Mouse (Mus musculus) forebrain, embryonic 12.5 days (tissue): ENCODE results near the gene Slc34a2. TPM values are rescaled to one million over a fixed set of nuclear protein-coding genes. Genes with fewer than 3 reads are reported as not detected.

Source experiments
- ATAC-seq: fragments of 200-750 bp; cut with Nextera tagmentation; 2 replicates; pipeline ENCODE4 v1.8.0; 2017; ENCODE audit warnings: moderate TSS enrichment; ENCODE audit not compliant: low FRiP score
- H3K27ac ChIP-seq: fragments of 300-500 bp; sonication (generic); 2 replicates; pipeline ENCODE4 v1.5.1; 2016; ENCODE audit warnings: mild to moderate bottlenecking
- H3K27me3 ChIP-seq: fragments of 300-500 bp; sonication (generic); 2 replicates; pipeline ENCODE4 v1.6.1; 2016; ENCODE audit warnings: mild to moderate bottlenecking
- H3K36me3 ChIP-seq: fragments of 300-500 bp; sonication (generic); replicated peaks from 2 replicates; pipeline ENCODE4 v1.6.1; 2016; ENCODE audit warnings: mild to moderate bottlenecking
- H3K4me1 ChIP-seq: fragments of 300-500 bp; sonication (generic); 2 replicates; pipeline ENCODE4 v1.6.1; 2016
- H3K4me2 ChIP-seq: fragments of 300-500 bp; sonication (generic); 2 replicates; pipeline ENCODE4 v1.6.1; 2016; ENCODE audit warnings: mild to moderate bottlenecking, moderate library complexity
- H3K4me3 ChIP-seq: fragments of 300-500 bp; sonication (generic); replicated peaks from 2 replicates; pipeline ENCODE4 v1.5.1; 2016; ENCODE audit warnings: mild to moderate bottlenecking
- H3K9ac ChIP-seq: fragments of 300-500 bp; sonication (generic); 2 replicates; pipeline ENCODE4 v1.6.1; 2016; ENCODE audit warnings: mild to moderate bottlenecking
- H3K9me3 ChIP-seq: fragments of 300-500 bp; sonication (generic); 2 replicates; pipeline ENCODE4 v1.6.1; 2016
- WGBS: fragments of 180-500 bp; shearing (Covaris S2); methylation state at CpG from one replicate; pipeline ENCODE4 v1.1.7; 2016; 5-methylcytosine and 5-hydroxymethylcytosine counted together
- polyA plus RNA-seq: library from polyadenylated mRNA; unstranded; fragments of >200 nt; fragmentation: Nextera tagmentation; extraction: Ambion mirVana; gene quantifications from 2 replicates; pipeline ENCODE4 v1.2.1, GENCODE M21; 2016

The Slc34a2 gene
- polyA plus RNA-seq, 1 experiment from 2014 or later, result not detected

GRCm38 (mm10) chr5:53042771-53043371, 5.0 kb downstream of the Slc34a2 start:
- Histone ChIP-seq H3K9me3 (no peaks in the 10 kb centered on the region), H3K36me3 (no peaks in the 10 kb centered on the region), H3K4me3 (no peak overlapping the region), H3K27ac (no peak overlapping the region), H3K4me2 (no peak overlapping the region), H3K4me1 (no peaks in the 10 kb centered on the region), H3K27me3 (peaks cover 2% of the 10 kb centered on the region), H3K9ac (no peak overlapping the region)
- no peak for ATAC-seq
- WGBS, result 92% methylated on average over 8 of the region's 8 CpGs

DNA sequence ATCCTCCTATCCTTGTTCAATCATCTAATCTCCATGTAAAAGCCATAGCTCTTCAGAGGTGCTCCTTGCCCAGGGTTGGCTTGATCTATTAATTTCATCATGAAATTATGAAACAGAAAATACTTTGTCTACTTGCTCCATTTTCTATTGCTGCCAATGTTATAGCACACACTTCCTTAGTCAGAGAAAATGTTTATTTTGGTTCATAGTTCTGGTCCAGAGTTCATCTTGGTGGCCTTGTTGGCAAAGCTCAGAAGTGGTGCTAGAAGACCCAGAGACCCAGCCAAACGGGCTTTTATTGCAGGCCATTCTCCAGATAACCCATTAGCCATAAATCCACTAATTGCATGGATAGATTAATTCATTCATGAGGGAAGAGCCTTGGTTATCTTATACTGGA, 5.8 kb downstream of the Slc34a2 start:
- 67% methylated on average over 1 of the region's 1 CpGs for WGBS
- Histone ChIP-seq H3K4me3 (no peak overlapping the region), H3K4me1 (peaks cover 4% of the 10 kb centered on the region; the same call in 1 of the 2 replicates), H3K36me3 (no peaks in the 10 kb centered on the region), H3K9ac (no peak overlapping the region), H3K4me2 (no peak overlapping the region), H3K27ac (no peak overlapping the region), H3K27me3 (peaks cover 10% of the 10 kb centered on the region), H3K9me3 (no peaks in the 10 kb centered on the region)
- ATAC-seq, result no peak

DNA sequence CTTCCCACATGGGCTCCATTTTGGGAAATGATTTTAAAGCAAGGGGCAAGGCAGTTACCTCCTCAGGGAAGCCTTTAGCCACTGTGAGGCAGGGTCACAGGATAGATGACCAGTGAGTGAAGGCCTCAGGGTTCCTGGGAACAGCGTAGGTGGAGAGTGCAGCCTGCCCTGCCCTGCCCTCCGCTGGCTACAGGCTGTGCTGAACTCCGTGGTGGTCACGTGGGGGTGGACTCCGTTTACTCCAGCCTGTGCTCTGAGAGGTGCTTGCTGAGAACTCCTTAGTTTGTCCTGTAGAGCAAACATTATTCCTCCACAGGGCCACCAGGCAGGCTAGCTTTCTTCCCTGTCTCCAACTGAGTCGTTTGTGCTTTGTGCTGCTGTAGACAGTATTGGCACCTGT, 10.1 kb downstream of the Slc34a2 start:
- peaks cover 27% of the 10 kb centered on the region for H3K27me3 ChIP-seq
- no peak overlapping the region for H3K4me3 ChIP-seq
- no peaks in the 10 kb centered on the region for H3K9me3 ChIP-seq
- WGBS, result 19% methylated on average over 6 of the region's 6 CpGs
- no peak overlapping the region for H3K27ac ChIP-seq
- no peak overlapping the region for H3K9ac ChIP-seq
- peaks cover 13% of the 10 kb centered on the region for H3K4me1 ChIP-seq
- H3K4me2 ChIP-seq, result no peak overlapping the region
- no peak for ATAC-seq
- no peaks in the 10 kb centered on the region for H3K36me3 ChIP-seq

GRCm38 (mm10) chr5:53048599-53048998, 10.7 kb downstream of the Slc34a2 start:
- Histone ChIP-seq H3K27me3 (peaks cover 27% of the 10 kb centered on the region), H3K9ac (peak overlapping the region; percentile 40; the same call in 1 of the 2 replicates), H3K4me2 (peak overlapping the region; percentile 66), H3K4me1 (peaks cover 13% of the 10 kb centered on the region), H3K27ac (no peak overlapping the region), H3K4me3 (peak overlapping the region; percentile 35), H3K36me3 (no peaks in the 10 kb centered on the region), H3K9me3 (no peaks in the 10 kb centered on the region)
- ATAC-seq, result 0 out of 2 replicates have a peak, but pooled peaks have one; percentile 33
- 40% methylated on average over 4 of the region's 4 CpGs for WGBS

DNA sequence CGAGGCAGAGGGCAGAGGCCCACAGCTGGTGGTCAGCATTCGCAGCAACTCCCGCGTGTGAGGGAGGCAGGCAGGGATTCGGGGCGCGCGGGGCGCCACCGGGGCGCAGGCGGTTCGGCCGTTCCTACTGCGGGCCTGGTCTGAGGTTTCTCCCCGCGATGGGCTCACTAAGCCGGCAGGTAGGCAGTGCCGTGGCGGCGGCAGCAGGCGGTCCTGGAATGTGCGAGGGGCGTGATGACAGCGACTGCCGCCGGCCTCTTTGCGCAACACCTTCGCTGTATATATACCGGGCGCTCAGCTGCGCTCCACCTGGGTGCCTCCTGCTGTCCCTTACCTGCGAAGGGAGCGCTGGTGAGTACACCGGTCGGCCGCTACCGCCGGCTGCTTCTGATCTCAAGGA, 11.2 kb downstream of the Slc34a2 start:
- Histone ChIP-seq H3K4me1 (peaks cover 13% of the 10 kb centered on the region), H3K27me3 (peaks cover 27% of the 10 kb centered on the region), H3K9me3 (no peaks in the 10 kb centered on the region), H3K4me2 (peak overlapping the region; percentile 66), H3K9ac (peak overlapping the region; percentile 40), H3K36me3 (no peaks in the 10 kb centered on the region), H3K4me3 (peak overlapping the region; percentile 35), H3K27ac (no peak overlapping the region)
- WGBS, result 2% methylated on average over 38 of the region's 39 CpGs
- ATAC-seq, result 0 out of 2 replicates have a peak, but pooled peaks have one; percentile 53

DNA sequence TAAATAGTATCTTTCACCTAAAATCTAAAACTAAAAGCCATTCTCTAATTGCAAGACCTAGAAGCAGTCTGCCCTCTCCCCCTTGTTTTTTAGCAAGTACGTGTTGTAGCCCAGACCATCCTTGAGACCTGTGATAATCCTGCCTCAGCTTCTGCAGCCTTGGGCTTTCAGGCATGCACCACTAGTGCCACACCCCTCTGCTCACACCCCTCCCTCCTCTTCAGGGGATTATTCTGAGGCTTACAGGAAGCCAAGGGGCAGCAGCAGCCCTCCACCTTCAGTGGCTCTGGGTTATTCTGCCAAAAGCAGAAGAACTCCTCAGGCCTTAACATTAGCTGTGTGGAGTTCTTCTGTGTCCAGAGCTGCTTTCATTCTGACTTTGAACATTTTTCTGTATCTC, 13.1 kb downstream of the Slc34a2 start:
- no peak overlapping the region for H3K9ac ChIP-seq
- H3K27ac ChIP-seq, result no peak overlapping the region
- H3K4me1 ChIP-seq, result peaks cover 13% of the 10 kb centered on the region
- no peak overlapping the region for H3K4me3 ChIP-seq
- H3K27me3 ChIP-seq, result peaks cover 27% of the 10 kb centered on the region
- ATAC-seq, result no peak
- no peak overlapping the region for H3K4me2 ChIP-seq
- H3K36me3 ChIP-seq, result no peaks in the 10 kb centered on the region
- no peaks in the 10 kb centered on the region for H3K9me3 ChIP-seq
- WGBS, result 33% methylated on average over 1 of the region's 1 CpGs

DNA sequence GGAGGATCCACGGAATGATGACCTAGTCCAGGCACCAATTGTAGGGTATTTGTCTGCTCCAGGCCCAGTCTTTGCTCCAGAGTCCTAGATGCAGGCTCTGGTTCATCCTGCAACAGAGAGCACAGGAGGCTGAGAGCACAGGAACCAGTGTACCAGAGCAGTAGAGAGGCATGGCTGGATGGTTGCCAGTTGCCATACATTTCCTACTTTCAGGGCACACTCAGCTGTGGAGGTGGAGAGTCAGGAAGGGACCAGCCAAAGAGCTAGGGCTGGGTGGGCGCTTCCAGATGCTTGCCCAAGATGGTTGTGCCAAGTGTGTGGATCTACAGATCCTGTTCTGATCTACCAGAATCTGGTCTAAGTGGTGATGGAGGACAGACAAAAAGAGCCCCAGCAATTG, 15.4 kb downstream of the Slc34a2 start:
- Histone ChIP-seq H3K27me3 (peaks cover 22% of the 10 kb centered on the region), H3K9ac (no peak overlapping the region), H3K9me3 (no peaks in the 10 kb centered on the region), H3K27ac (no peak overlapping the region), H3K4me2 (no peak overlapping the region), H3K36me3 (no peaks in the 10 kb centered on the region), H3K4me1 (peaks cover 13% of the 10 kb centered on the region), H3K4me3 (no peak overlapping the region)
- no peak for ATAC-seq
- 87% methylated on average over 2 of the region's 2 CpGs for WGBS

GRCm38 (mm10) chr5:53061532-53062130, 23.8 kb downstream of the Slc34a2 start:
- no peak for ATAC-seq
- 90% methylated on average over 9 of the region's 9 CpGs for WGBS
- no peak overlapping the region for H3K27ac ChIP-seq

GRCm38 (mm10) chr5:53074553-53074952, 36.7 kb downstream of the Slc34a2 start:
- 89% methylated on average over 6 of the region's 6 CpGs for WGBS
- no peak overlapping the region for H3K4me3 ChIP-seq
- no peaks in the 10 kb centered on the region for H3K36me3 ChIP-seq
- no peak for ATAC-seq
- H3K4me2 ChIP-seq, result no peak overlapping the region
- no peaks in the 10 kb centered on the region for H3K4me1 ChIP-seq
- no peak overlapping the region for H3K27ac ChIP-seq
- H3K9me3 ChIP-seq, result no peaks in the 10 kb centered on the region
- H3K9ac ChIP-seq, result no peak overlapping the region
- H3K27me3 ChIP-seq, result no peaks in the 10 kb centered on the region

More at GRCm38 (mm10) chr5:53061532-53062130, 23.8 kb downstream of the Slc34a2 start:
- Histone ChIP-seq H3K36me3 (no peaks in the 10 kb centered on the region), H3K27me3 (no peaks in the 10 kb centered on the region), H3K4me2 (no peak overlapping the region), H3K4me3 (no peak overlapping the region), H3K9me3 (no peaks in the 10 kb centered on the region), H3K9ac (no peak overlapping the region), H3K4me1 (no peaks in the 10 kb centered on the region)

GRCm38 (mm10) chr5:53078453-53078852, 40.6 kb downstream of the Slc34a2 start:
- WGBS, result 74% methylated on average over 4 of the region's 4 CpGs
- Histone ChIP-seq H3K4me3 (no peak overlapping the region), H3K36me3 (no peaks in the 10 kb centered on the region)

GRCm38 (mm10) chr5:53087452-53087851, 49.6 kb downstream of the Slc34a2 start:
- no peaks in the 10 kb centered on the region for H3K36me3 ChIP-seq
- H3K27ac ChIP-seq, result no peak overlapping the region
- 90% methylated on average over 7 of the region's 7 CpGs for WGBS
- no peaks in the 10 kb centered on the region for H3K4me1 ChIP-seq
- H3K4me2 ChIP-seq, result no peak overlapping the region
- no peak for ATAC-seq
- no peak overlapping the region for H3K9ac ChIP-seq
- H3K27me3 ChIP-seq, result no peaks in the 10 kb centered on the region
- no peaks in the 10 kb centered on the region for H3K9me3 ChIP-seq
- H3K4me3 ChIP-seq, result no peak overlapping the region

More at GRCm38 (mm10) chr5:53078453-53078852, 40.6 kb downstream of the Slc34a2 start:
- H3K9me3 ChIP-seq, result no peaks in the 10 kb centered on the region
- no peak for ATAC-seq
- no peaks in the 10 kb centered on the region for H3K27me3 ChIP-seq
- no peaks in the 10 kb centered on the region for H3K4me1 ChIP-seq
- no peak overlapping the region for H3K9ac ChIP-seq
- no peak overlapping the region for H3K27ac ChIP-seq
- H3K4me2 ChIP-seq, result no peak overlapping the region

DNA sequence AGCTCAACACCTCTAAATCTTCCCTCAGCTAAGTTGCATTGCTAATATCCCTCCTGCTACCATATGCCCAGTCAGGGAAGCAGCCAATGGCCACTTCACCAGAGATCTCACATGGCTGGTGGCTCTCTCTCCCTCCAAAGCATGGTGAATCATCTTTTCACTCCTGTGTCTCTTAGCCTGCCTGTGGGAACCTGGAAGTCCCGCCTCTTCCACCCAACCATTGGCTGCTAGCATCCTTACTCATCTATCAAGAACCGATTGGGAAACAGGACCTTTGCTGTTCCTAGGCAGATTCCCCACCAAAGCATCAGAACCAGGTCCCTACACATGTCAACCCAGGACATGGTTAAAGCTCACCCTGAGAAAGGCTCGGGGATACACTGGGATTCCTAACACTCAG, 53.5 kb downstream of the Slc34a2 start:
- H3K9ac ChIP-seq, result no peak overlapping the region
- no peak overlapping the region for H3K4me2 ChIP-seq
- no peak overlapping the region for H3K4me3 ChIP-seq
- H3K36me3 ChIP-seq, result no peaks in the 10 kb centered on the region
- no peaks in the 10 kb centered on the region for H3K27me3 ChIP-seq
- WGBS, result 74% methylated on average over 3 of the region's 3 CpGs
- ATAC-seq, result no peak
- H3K4me1 ChIP-seq, result no peaks in the 10 kb centered on the region
- no peaks in the 10 kb centered on the region for H3K9me3 ChIP-seq
- no peak overlapping the region for H3K27ac ChIP-seq
